Mouse (Mus musculus): Measurements from ENCODE around the gene Tmprss12.
"Not testable (repeated sequence)": the region's sequence is repeated elsewhere in the genome, so short reads cannot be mapped to it uniquely, and the experiment has no call there.

The Tmprss12 gene

DNA sequence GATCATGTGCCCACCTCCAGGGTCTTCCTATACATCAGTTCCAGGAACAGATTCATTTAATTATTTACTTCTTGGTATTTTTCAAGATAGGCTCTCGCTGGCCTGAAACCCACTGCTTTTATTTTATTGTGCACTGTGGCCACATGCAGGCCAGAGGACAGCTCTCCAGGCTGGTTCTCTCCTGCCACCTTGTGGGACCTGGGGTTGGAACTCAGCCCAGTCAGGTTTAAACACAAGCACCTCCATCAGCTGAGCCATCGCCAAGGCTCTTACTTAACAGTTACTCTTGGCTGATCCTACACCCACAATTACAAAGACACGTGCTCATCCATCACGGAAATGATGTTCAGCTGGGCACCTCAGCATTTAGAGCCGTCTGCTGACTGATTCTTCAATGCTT lies 40.5 kb downstream of the Tmprss12 start:
- DNase-seq (ENCODE audit: extremely low spot score, low read depth, low spot score): no peak

DNA sequence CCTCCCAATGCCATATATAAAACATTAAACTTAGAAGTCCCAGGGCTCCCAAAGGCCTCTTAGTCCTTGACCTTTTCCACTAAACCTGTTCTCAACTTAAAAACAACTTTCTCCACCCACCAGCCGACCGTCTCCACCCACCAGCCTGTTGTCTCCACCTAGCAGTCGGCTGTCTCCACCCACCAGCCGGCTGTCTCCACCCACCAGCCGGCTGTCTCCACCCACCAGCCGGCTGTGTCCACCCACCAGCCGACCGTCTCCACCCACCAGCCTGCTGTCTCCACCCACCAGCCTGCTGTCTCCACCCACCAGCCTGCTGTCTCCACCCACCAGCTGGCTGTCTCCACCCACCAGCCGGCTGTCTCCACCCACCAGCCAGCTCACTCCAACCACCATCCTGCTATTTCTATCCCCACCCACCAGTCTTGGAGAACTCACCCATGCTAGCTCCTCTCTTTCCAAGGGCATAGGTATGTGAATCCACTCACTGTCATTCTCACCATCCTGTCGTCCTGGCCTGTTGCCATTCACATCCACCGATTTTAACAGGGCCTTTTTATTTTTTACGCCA lies 43.5 kb downstream of the Tmprss12 start:
- DNase-seq (ENCODE audit: extremely low spot score, low read depth, low spot score): no peak

DNA sequence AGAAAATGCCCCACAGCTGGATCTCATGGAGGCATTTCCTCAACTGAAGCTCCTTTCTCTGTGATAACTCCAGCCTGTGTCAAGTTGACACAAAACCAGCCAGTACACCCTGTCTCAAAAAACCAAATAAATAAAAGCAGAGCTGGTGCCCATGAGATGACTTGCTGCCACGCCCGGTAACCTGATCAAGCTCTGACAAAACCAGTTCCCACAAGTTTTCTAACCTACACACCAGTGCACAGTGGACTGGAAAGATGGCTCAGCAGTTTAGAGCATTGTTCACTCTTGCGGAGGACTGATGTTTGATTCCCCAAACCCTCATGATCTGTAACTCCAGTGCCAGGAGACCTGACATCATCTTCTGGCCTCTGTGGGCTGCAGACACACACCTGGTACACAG lies 44.6 kb downstream of the Tmprss12 start:
- no peak for DNase-seq (ENCODE audit: extremely low spot score, low read depth, low spot score)

DNA sequence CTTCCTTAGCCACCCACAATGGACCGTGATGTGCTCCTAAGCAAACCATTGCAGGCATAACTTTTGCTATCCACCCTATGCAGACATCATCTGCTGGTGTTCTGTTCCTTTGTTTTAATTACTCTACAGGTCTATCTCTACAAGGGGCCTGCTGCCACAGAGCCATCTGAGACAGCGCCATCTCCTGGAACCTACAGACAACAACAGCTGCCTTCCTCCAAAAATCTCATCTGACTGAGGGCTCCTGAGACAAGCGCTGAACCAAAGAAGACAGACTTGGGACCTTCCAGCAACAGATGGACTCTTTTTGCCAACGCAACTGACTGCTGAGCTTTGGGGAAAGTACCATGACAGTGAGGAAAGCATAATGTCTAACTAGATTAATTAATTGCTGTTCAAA lies 47.5 kb downstream of the Tmprss12 start:
- DNase-seq (ENCODE audit: extremely low spot score, low read depth, low spot score): not testable (repeated sequence)

DNA sequence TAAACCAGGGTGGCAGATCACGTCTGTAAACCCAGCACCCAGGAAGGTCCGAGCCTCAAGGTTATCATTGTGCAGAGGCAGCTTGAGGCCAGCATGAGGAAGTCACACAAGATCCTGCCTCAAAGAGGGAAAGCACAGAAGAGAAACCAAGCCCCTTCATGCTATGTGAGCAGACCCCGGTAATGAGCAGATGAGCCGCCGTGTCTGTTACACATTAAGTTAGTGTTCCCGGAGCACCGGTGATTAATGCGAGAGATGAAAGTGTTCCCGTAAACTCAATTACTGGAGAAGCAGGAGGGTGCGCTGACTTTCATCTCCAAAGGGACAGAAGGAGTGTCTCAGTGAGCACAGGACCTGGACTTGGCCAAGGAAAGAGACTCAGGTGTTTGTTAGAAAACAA lies 48.7 kb downstream of the Tmprss12 start:
- DNase-seq (ENCODE audit: extremely low spot score, low read depth, low spot score): not testable (repeated sequence)

DNA sequence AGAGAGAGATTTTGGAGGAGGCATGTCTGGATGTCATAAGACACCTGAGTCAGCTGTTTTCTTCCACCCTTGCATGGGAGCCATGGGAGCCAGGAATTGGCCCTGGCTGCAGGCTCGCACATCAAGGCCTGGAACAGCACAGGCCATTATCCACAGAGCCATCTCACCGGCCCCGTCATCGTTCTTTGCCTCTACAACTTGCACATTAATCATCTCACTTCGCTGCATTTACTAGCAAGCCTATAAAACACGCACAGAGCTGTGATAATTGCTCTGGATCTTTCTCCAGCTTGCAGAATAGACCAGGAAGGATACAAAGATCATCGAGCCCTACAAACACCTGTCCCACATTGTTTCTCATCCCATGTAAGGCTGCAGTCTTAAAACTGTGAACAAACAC lies 50.1 kb downstream of the Tmprss12 start:
- no peak for DNase-seq (ENCODE audit: extremely low spot score, low read depth, low spot score)

DNA sequence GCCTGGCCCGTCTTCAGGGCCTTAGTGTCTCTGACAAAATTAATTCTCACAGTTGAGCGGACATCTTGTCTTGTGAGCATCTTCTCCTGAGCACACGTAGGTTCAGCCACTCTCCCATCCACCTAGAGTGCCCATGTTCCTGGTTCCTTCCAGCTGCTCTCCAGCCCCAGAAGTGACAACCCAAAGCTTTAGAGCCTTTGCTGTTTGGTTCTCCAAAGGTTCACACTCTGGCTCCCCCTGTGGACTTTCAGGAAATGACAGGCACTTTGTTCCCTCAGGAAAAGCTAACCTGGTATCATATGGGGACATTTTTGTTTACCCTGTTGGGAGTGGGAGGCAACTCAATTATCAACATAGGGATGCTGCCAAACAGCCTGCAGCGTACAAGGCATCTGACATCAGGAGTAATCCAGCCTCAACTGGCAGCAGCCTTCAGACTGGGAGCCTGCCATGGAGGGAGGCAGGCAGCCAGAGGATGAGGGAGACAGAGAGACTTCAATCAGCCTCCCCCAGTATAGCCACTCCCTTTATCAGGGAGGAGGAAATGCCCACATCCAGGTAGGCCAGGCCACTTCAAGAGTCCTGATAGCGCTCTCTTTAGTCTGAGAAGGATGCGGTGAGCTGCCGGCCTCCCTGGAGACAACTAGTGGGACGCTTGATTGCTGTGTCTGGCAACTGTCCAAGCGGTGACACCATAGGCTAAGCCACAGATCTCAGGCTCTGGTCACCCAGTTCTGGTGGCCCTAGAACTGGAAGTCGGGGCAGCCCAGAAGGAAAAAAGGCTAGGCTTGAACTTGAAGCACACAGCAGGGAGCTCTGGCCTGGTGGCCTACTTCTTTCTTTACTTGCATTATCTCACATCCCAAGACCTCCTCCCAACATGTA lies 51.7 kb downstream of the Tmprss12 start:
- DNase-seq (ENCODE audit: extremely low spot score, low read depth, low spot score): not testable (repeated sequence)

DNA sequence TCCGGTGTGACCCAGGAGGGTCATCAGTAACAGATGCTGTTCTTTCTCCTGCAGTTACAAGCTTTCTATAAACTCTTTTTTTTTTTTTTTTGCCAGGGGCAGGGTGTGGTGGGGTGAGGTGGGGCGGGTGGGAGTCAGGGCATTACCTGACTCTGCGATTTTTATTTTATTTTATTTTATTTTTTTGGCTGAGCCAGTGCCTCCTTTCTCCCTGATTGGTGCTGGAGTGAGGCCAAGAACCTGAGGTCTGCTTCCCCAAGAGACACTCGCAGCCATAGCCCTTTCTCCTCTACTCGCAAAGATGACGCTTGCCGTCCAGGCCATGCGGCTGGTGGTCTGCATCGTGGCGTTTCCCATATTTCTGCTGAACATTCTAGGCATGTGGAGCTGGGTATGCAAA lies 54.0 kb downstream of the Tmprss12 start, which contains the start of gene Mettl7a3:
Mettl7a3 (plus strand) TSS at position 301 of the 400 bp plus-strand sequence.
- DNase-seq (ENCODE audit: extremely low spot score, low read depth, low spot score): no peak

DNA sequence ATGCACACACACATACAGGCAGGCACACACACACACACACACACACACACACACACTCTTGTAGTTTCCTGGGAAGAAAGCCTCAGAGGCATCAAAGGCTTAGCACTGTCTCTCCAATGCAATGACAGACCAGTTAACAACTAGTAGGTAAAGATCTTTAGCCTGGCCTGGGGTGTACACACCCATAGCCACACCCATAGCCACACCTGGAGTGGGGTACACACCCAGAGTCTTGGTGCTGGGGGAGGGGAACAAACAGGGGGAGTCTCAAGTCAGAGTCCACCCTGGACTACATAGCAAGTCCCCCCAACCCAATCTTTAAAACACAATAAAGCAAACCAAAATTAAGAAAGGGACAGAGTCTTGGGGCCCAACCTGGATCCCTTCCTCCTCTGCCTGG lies 56.7 kb downstream of the Tmprss12 start:
- DNase-seq (ENCODE audit: extremely low spot score, low read depth, low spot score): not testable (repeated sequence)

DNA sequence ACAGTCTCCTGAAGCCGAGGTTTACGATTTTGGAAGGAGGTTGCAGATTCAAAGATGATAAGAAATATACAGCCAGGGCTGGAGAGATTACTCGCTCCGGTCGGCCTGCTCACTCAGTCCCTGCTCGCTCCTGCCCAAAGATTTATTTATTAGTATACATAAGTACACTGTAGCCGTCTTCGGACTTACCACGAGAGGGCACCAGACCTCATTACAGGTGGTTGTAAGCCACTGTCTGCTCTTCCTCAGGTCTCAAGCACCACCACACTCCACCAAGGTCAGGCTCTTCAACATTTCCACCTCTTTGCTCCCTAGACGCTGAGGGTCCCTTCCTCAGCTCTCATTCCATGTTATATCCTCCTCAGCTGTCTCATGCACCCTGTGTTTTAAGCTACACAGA lies 57.2 kb downstream of the Tmprss12 start:
- not testable (repeated sequence) for DNase-seq (ENCODE audit: extremely low spot score, low read depth, low spot score)

DNA sequence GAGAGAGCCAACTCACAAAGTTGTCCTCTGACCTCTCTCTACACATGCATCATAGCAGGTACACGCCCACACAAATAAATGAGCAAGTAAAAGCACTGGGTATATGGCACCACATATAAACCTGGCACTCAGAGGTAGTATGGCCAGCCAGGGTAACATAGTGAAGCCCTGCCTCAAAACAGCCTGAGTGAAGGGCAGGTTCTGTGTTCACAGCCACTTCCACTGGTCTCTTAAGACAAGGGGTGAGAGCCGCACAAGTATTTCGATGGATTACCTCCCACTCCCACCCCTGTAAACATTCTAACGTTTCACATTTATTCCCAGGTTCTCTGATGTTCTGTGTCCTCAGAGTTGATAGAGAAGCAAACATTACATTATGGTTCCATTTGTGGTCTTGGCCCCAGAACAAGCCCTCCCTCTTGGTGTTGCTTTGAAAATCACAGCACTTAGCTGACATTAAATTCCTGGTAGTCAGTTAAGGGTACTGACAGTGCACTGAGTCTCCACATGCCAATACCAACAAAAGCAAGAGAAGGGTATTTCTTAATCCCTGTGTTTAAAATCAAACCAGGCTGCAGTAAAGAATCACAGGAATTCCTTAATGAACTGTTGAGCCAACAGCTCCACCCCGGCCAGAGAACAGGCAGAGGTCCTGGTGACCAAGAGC lies 60.8 kb downstream of the Tmprss12 start:
- DNase-seq (ENCODE audit: extremely low spot score, low read depth, low spot score): not testable (repeated sequence)

Measured in hindlimb bud, embryonic 11.5 days (tissue).